Mouse (Mus musculus) brain, embryonic 14.5 days (tissue): ENCODE measurements around the gene Ube3b.

Experiments
- CTCF ChIP-seq: fragments of 200-500 bp; IDR thresholded peaks from 2 replicates; pipeline ENCODE4 v1.5.1; 2012; ENCODE audit warnings: inconsistent platforms, mild to moderate bottlenecking, moderate library complexity, borderline replicate concordance; ENCODE audit not compliant: insufficient read depth, insufficient read length; ENCODE audit errors: extremely low read depth
- POLR2A ChIP-seq: fragments of 200-500 bp; IDR thresholded peaks from 2 replicates; pipeline ENCODE4 v1.6.1; 2012; ENCODE audit warnings: mild to moderate bottlenecking, inconsistent platforms, borderline replicate concordance; ENCODE audit not compliant: poor library complexity, insufficient read depth, insufficient read length, severe bottlenecking; ENCODE audit errors: extremely low read depth

- TF ChIP-seq CTCF (no peak), POLR2A (no peak)
Observed at GRCm38 (mm10) chr5:114365043-114365752, 15.2 kb upstream of the Ube3b start.
